Mouse (Mus musculus) G1E (cell line): Measurements from ENCODE around the gene Tmtc4. TPM values are rescaled to one million over a fixed set of nuclear protein-coding genes. Genes with fewer than 3 reads are reported as not detected.

ENCODE experiments used
- ATAC-seq: 2 replicates; pipeline ENCODE4 v1.8.0; 2016; ENCODE audit warnings: mild to moderate bottlenecking; ENCODE audit not compliant: insufficient number of reproducible peaks, poor library complexity, low FRiP score, severe bottlenecking; ENCODE audit errors: extremely low read depth
- DNase-seq: peaks from one replicate; pipeline ENCODE4 v3.0.0; 2012; ENCODE audit warnings: low spot score
- H3K27me3 ChIP-seq: 2 replicates; pipeline ENCODE4 v1.6.1; 2012; ENCODE audit warnings: mild to moderate bottlenecking, low read length, inconsistent platforms; ENCODE audit not compliant: insufficient read depth
- H3K36me3 ChIP-seq: replicated peaks from 2 replicates; pipeline ENCODE3; 2012; ENCODE audit warnings: mild to moderate bottlenecking, inconsistent platforms
- H3K4me1 ChIP-seq: 2 replicates; pipeline ENCODE4 v1.6.1; 2012; ENCODE audit warnings: low read depth, low read length, inconsistent platforms, mixed read lengths; ENCODE audit not compliant: insufficient read depth
- H3K4me3 ChIP-seq: 2 replicates; pipeline ENCODE4 v1.5.1; 2012; ENCODE audit warnings: low read depth, mild to moderate bottlenecking, inconsistent platforms, low read length, moderate library complexity, mixed read lengths
- H3K9me3 ChIP-seq: replicated peaks from 2 replicates; pipeline ENCODE4 v1.6.1; 2012; ENCODE audit warnings: inconsistent platforms
- CTCF ChIP-seq: IDR thresholded peaks from 2 replicates; pipeline ENCODE4 v1.5.1; 2012; ENCODE audit warnings: low read depth, low read length, inconsistent platforms, mixed read lengths
- GATA1 ChIP-seq: IDR thresholded peaks from 2 replicates; pipeline ENCODE4 v1.6.1; 2012; ENCODE audit warnings: borderline replicate concordance, low read length, inconsistent platforms, mixed read lengths
- GATA2 ChIP-seq: IDR thresholded peaks from 2 replicates; pipeline ENCODE4 v1.6.1; 2012; ENCODE audit warnings: low read depth, low read length, inconsistent platforms, borderline replicate concordance
- POLR2AphosphoS5 ChIP-seq: IDR thresholded peaks from 2 replicates; pipeline ENCODE4 v1.6.1; 2012; ENCODE audit warnings: low read depth, low read length, inconsistent platforms; ENCODE audit not compliant: insufficient replicate concordance
- TAL1 ChIP-seq: conservative IDR thresholded peaks from 2 replicates; pipeline ENCODE4 v1.6.1; 2012; ENCODE audit warnings: low read depth, low read length, inconsistent platforms, mixed read lengths
- polyA plus RNA-seq: library from polyadenylated mRNA; stranded (reverse); fragments of >175 nt; gene quantifications from 2 replicates; pipeline ENCODE4 v1.2.3, GENCODE M21; 2012
- total RNA-seq, 2 experiments: library from RNA; stranded (forward) in 1 of 2; stranded (reverse) in 1 of 2; fragments of 200-1000 nt in 1 of 2; fragments of >200 nt in 1 of 2; fragmentation: Nextera tagmentation in 1 of 2; gene quantifications; 2 replicates each; pipeline ENCODE4 v1.2.3; 2014 to 2017

Tmtc4 gene
- total and polyA plus RNA-seq, 3 experiments = 0.96 to 12.6 (median 9.6) TPM

DNA sequence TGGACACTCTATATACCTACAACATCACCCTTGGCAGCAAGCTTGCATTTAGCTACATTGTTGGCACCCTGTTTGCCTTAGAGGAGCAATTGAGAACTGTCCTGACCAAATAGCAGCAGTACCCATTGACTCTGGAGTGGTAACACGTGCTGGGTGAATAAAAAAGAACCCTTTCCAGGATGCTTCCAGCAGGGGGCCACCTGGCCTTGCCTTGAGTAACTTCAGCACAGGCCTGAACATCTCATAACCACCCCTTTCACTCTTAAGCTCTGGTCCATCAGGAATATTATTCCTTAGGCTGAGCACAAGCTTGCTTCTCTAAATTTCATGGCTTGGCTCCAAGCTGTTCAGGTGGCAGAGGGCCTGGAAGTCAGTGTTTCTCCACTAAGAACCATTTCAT lies 30.5 kb downstream of the Tmtc4 start:
- no peak overlapping the region for H3K4me3 ChIP-seq
- ATAC-seq = peak; percentile 74
- H3K27me3 ChIP-seq = no peaks in the 10 kb centered on the region
- TF ChIP-seq CTCF = peak; percentile 38; the same call in 1 of the 2 replicates
- no peak for TF ChIP-seq GATA2
- no peak for TF ChIP-seq TAL1
- no peaks in the 10 kb centered on the region for H3K4me1 ChIP-seq
- peaks cover 27% of the 10 kb centered on the region for H3K36me3 ChIP-seq
- DNase-seq = no peak
- no peaks in the 10 kb centered on the region for H3K9me3 ChIP-seq

DNA sequence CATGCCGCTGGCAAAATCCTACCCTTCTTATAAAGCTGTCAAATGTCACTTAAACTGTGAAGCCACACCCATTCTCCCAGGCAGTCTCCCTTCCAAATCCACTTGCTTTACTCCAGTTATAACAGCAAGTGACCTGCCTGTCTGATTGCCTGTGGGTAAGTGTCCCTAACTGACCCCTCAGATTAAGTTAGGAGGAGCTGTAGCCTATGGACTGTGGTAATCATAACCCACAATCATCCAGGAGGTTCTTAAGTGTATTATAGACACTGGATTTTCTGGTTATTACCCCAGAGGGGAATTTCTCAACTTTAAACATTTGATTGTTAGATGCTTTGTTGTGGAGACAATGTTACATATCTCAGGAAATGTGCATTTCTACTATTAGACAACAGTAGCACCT lies 31.3 kb downstream of the Tmtc4 start:
- DNase-seq (no peak), ATAC-seq (no peak)
- Histone ChIP-seq H3K4me3 (no peak overlapping the region), H3K4me1 (no peaks in the 10 kb centered on the region), H3K27me3 (no peaks in the 10 kb centered on the region), H3K36me3 (peaks cover 24% of the 10 kb centered on the region), H3K9me3 (no peaks in the 10 kb centered on the region)
- TF ChIP-seq GATA1 = no peak
- TF ChIP-seq POLR2AphosphoS5 = no peak
- no peak for TF ChIP-seq TAL1
- TF ChIP-seq CTCF = no peak
- TF ChIP-seq GATA2 = no peak

DNA sequence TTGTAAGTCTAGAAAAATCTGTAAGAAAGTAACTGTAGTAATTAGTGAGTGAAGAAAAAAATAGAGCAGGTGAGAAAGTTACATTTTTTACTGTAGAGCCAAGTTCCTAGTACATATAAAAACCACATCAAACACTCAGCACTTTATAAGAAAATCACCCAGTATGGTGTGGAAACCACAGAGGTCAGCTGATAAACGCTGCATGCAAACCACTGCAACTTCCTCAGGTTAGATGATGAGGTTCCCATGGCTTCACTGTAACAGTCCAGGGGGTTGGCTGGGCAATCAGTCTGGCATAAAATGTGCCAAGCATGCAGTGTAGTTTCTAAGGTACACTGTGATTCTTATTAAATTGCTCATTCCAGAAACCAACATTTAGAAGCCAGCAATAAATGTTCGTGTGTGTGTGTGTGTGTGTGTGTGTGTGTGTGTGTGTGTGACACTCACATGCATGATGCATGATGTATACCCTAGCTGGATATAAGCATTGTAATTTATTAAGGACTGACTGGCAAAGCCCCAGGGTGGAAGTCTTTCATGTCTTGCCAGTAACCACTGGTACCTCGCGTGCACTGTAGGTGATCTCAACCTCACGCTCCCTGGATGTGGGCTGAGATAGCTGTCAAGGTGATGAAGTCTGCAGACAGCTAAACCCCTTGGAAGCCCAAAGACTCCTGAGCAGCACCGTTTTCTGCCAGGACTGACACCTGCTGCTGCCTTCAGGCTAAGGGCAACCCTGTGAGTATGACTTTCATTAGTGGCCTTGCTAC lies 32.0 kb downstream of the Tmtc4 start:
- no peaks in the 10 kb centered on the region for H3K4me1 ChIP-seq
- DNase-seq (no peak), ATAC-seq (no peak)
- peaks cover 24% of the 10 kb centered on the region for H3K36me3 ChIP-seq
- no peak overlapping the region for H3K4me3 ChIP-seq
- H3K9me3 ChIP-seq = no peaks in the 10 kb centered on the region
- no peaks in the 10 kb centered on the region for H3K27me3 ChIP-seq
- TF ChIP-seq TAL1 (no peak), POLR2AphosphoS5 (no peak)

DNA sequence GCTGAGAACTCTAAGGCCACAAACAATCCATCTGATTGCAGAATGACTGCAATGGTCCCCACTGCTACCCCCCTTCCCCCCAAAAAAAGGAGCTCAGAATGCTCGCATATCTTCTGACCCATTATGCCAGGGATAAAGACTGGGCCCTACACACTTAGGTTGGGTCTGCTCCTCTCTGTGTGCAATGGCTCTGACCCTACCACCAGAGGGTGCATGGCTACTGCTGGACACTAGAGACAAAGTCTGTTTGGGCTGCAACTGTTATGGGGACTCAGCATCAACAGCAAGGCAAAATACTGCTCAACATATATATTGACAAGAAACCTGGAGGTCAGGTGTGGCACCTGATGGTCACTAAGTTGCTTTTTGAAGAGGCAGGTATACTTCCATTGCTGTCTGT lies 32.9 kb downstream of the Tmtc4 start:
- no peak overlapping the region for H3K4me3 ChIP-seq
- H3K9me3 ChIP-seq = no peaks in the 10 kb centered on the region
- H3K36me3 ChIP-seq = peaks cover 30% of the 10 kb centered on the region
- DNase-seq (no peak), ATAC-seq (no peak; the same call in 1 of the 2 replicates)
- no peaks in the 10 kb centered on the region for H3K27me3 ChIP-seq
- H3K4me1 ChIP-seq = no peaks in the 10 kb centered on the region
- no peak for TF ChIP-seq GATA1
- TF ChIP-seq CTCF = no peak; the same call in 1 of the 2 replicates
- TF ChIP-seq TAL1 = no peak
- no peak for TF ChIP-seq GATA2

DNA sequence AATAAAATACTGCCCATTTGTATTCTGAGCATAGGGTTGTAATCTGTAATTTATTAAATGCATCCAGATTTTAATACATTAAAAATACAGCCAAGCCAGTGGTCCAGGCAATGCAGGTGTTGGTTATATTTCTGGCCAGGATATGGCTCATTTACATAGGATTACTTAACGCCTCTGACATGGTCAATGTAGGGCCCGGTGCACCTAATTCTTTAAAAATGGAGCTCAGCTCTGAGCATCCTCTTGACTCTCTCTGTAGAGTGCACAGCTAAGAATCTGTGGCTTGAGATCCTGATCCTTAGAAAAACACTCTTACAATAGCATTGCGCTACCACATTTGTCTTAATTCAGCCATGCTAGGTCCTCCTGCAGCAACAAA lies 40.4 kb downstream of the Tmtc4 start:
- ATAC-seq (no peak), DNase-seq (no peak)
- Histone ChIP-seq H3K4me1 (no peaks in the 10 kb centered on the region), H3K9me3 (no peaks in the 10 kb centered on the region), H3K36me3 (peaks cover 32% of the 10 kb centered on the region), H3K4me3 (no peak overlapping the region), H3K27me3 (no peaks in the 10 kb centered on the region)
- TF ChIP-seq CTCF (no peak), TAL1 (no peak), GATA1 (no peak), POLR2AphosphoS5 (no peak), GATA2 (no peak)

DNA sequence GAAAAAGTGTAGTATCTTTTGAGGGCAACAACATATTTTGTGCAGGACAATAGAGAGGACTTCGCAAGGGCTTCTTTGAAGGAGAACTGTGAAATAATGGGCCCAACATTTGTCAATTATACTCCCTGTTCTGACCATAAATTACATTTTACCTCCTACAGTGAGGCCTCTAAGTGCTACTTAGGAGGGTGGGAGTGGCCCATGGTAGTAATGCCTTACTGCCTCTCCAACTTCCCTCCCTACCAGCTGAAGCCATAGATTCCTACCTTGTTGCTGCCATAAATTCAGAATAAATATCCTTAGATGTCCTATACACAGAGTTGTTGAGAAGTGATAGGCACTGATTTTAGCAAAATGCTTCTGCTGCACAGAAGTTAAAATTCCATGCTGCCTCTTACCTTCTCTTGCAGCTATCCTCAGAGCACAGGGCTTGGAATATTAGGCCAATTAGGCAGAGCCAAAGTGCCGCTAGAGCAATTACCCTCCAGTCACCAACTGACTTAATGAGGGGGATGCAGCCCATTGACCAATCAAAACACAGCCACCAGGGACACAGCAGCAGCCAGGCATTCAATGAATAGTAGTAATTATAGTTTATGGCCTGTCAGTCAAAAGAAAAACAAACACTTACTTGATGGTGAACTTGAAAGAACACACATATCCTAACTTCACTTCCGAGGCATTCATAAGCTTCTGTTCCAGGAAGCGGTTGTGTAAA lies 40.9 kb downstream of the Tmtc4 start:
- ATAC-seq (no peak), DNase-seq (no peak)
- Histone ChIP-seq H3K4me3 (no peak overlapping the region), H3K36me3 (peaks cover 32% of the 10 kb centered on the region), H3K27me3 (no peaks in the 10 kb centered on the region), H3K4me1 (no peaks in the 10 kb centered on the region), H3K9me3 (no peaks in the 10 kb centered on the region)
- no peak for TF ChIP-seq GATA1
- no peak for TF ChIP-seq POLR2AphosphoS5
- TF ChIP-seq CTCF = no peak

DNA sequence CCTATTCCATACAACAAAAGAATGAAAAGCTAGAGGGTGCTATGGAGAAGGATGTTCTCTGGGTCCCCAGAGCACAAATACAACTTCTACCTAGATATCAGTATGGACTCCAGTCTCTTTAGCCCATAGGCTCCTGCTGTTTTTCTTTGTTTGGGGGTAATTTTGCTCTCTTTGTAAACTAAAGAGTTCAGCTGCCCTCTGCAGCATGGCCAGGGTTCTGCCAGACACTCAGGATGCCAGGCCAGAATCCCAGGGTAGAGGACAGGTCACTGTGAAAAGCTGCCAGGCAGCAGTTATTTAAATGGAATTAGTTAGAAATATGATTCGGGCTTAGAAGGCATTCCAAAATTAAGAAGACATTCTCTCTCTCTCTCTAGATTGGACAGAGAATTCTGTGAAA lies 47.4 kb downstream of the Tmtc4 start:
- H3K9me3 ChIP-seq = no peaks in the 10 kb centered on the region
- H3K4me1 ChIP-seq = no peaks in the 10 kb centered on the region
- peaks cover 29% of the 10 kb centered on the region for H3K36me3 ChIP-seq
- ATAC-seq = no peak
- DNase-seq = no peak
- no peak overlapping the region for H3K4me3 ChIP-seq
- H3K27me3 ChIP-seq = no peaks in the 10 kb centered on the region
- TF ChIP-seq GATA2 (no peak), TAL1 (no peak), GATA1 (no peak), POLR2AphosphoS5 (no peak), CTCF (no peak)
